Mouse (Mus musculus) cerebellum, postnatal 10 days (tissue): ENCODE data around the gene Prdx5.

Source experiments
- DNase-seq, 2 experiments: peaks; one replicate each; pipeline ENCODE4 v3.0.0; 2021; ENCODE audit warnings: mixed read lengths in 2 of 2

The Prdx5 gene

DNA sequence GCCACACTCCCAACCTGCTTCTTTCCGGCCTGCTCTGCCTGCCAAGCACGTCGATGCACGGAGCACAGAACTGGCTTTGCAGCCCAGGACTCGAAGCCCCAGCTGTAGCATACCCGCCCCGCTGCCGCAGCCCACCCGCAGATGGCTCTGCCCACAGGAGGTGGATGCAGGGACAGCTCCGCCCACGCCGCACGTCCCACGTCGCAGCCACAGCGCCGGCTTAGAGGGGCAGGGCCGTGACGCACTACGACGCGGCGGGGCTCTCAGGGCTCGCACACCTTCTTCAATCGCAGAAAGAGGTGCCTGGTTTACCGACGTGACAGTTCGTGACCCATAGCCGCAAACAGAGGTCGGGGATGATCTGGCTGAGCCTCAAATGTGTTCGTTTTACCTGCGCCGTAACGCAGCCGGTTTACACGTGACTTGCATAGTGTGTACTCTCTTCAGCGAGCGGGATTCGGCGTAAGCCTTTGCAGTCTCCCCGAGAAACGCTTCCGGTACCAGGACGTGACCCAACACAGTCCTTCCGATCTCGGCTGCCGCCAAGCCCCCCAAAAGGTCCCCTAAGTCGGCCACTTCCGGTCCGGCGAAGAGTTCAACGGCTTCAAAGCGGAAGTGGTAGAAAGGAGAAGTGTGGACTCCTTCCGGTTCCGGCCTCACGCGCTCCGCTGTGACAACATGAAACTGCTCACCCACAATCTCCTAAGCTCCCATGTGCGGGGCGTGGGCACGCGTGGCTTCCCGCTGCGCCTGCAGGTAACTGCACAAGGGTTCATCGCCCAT lies at the start of gene Prdx5, which contains the start of gene Trmt112:
Gene Prdx5 (minus strand): TSS at position 600 of the 783 bp plus-strand sequence.
Gene Trmt112 (plus strand): TSS at position 192 of the 783 bp plus-strand sequence.
- DNase-seq: peak; percentile 92 to 96

DNA sequence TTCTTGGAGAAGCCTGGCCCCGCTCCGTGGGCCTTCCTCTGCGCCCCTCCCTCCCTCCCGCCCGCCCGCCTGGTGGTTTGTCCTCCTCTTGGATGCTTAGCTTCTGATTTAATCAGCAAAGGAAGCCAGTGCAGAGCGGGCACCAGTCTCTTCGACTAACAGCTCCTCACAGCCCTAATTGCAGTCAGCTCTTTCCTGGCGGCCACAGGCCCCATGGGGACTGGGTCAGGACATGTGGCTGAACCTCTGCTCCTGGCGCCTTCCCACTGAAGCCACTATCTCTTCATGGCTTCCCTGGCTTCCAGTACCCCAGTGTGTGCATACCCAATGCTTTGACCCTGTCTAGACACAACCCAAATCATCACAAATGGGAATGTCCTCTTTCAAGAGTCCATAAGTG lies 46.6 kb upstream of the Prdx5 start:
- no peak for DNase-seq

DNA sequence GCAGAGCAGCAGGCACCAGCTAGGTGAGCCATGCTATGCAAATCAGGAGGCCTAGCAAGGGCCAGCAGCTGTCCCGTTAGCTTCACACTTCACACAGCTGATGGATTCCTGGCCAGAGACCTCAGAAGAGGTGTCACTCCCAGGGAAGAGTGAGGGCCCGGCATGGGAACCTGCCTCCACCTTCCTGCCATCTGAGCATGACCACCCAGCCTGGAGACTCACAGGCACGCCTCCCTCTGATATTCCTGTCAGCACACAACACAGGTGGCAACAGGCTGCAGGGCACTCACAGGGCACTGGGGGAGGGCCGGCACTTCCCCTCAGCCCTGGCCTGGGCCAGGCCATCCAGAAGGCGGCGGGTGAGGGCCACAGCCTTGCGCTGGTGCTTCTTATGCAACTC lies 45.5 kb upstream of the Prdx5 start:
- DNase-seq: no peak

DNA sequence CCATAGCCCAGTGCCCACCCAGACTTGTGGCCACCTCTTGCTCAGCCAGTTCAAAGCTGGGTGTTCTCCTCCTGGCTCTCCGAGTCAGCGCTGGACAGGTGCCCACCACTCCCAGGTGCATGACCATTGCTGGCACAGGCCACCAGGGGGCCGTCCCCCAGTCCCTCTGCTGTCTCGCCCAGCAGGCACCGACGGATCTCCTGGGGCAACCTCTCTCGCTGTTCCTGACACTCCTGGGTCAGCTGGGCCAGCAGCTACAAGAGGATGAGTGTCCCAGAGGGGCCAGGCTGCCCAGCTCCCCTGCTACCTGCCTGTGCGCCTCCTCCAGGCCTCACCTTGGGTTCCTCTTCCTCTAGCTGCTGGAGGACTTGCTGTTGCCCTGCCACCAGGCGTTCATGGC lies 44.1 kb upstream of the Prdx5 start:
- DNase-seq: peak; percentile 57 to 60

DNA sequence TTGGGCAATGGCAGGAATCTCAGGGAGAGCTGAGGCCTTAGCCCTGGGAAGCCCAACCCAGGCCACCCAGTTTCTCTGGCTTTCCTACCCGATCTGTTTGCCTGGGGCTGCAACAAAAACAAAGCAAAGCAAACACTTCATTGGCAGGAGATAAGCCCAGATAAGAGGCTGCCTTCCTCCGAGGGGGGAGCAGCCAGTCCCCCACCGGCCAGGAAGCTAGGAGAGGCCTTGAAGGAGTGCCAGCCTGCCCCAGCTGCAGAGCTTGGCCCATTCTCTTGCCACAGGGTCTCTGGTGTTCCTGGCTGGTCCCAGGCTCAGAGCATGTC lies 42.8 kb upstream of the Prdx5 start:
- DNase-seq: peak in 1 of 2 experiments; percentile 45

DNA sequence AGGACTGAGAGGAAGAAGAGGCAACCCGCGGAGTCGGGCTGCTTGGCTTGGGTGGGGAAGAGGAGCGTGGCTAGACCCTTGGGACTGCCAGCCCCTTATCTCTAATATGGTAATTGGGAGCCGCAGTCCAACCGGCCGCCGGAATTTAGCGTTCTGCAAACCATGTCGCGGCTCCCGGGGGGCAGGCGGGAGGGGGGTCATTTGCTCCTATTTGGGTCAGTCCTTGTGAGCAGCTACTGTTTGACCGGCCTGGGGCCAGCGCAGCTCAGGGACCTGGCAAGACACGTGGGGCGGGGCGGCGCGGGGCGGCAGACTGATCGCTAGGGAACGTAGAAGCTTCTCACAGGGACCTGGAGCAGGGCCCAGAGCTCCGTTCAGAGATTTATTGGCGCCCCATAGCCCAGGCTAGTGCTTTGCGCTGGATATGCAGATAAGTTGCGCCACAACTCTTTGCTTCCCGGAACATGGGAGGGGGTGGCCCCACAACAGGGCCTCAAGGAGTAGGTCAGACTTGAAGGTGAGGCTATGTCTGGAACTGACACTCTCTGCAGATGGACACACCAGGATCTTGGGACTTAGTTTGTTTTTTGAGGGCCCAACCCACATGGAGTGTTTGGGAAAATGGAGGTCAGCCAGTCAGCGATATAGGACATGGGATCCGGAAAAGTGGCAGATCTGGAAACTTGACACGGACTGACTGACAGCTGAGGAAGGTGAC lies 42.2 kb upstream of the Prdx5 start:
- peak; percentile 81 to 82 for DNase-seq

DNA sequence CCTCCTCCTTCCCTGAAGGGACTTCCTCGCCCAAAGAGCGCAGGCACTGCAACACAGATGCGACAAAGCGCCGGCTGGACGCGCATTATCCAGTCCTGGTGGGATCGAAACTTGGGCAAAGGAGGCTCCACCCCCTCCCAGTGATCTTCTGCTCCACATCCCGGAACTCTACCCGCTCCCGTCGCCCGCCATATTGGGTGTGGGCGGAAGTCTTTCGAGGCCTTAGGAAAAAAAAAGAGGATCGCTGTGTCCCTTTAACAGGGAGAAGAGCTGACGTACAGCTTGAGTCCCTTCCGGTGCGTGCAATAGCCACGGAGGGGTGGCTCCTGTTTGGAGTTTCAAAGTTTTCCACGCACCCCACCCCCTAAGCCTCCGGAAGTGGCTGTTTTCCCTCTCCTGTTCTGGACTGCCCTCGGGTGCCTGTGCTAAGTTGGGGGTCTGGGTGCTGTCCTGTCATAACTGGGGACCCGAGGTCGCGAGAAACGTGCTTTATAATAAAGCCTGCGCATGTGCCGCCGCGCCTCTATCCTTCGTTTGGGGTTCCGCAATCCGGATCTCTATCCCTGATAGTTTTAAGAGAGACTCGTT lies 41.6 kb upstream of the Prdx5 start:
- DNase-seq: peak; percentile 92 to 96

DNA sequence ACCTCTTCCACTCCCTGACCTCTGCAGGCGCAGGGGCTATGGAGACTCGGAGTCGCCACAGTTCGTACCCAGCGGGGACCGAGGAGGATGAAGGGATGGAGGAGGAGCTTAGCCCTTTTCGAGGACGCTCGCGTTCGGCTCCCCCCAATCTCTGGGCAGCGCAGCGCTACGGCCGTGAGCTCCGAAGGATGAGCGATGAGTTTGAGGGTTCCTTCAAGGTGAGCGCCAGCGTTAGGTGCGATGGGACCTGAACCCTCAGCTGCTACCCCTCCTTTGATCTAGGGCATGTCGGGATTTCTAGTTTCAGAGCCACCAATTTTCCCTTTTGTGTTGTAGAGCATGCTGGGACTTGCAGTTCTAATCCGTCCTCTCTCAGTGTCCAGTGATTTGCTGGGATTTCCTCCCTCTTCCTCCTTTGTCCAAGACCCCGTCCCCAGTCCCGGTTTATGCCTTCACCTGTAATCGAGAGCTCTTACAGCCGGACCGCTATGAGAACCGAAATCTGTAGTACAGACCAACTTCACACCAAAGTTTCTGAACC lies 40.8 kb upstream of the Prdx5 start:
- DNase-seq: peak; percentile 72 to 73

DNA sequence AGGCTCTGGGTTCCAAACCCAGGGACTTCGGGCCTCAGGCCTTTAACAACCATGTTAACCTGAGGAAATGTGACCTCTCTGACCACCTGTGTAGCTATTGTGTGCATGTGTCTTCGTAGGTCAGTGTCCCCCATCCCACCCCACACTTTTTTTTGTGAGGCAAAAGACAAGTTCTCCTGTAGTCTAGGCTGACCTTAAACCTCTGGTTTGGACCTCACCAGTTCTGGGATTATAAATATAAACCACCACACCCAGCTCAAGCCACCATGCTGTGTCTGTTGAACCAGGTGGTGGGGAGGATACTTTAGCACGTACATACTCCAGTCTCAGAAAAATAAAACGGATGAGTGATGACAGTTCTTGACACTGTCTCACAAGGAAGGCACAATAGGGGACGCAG lies 40.0 kb upstream of the Prdx5 start:
- no peak for DNase-seq

DNA sequence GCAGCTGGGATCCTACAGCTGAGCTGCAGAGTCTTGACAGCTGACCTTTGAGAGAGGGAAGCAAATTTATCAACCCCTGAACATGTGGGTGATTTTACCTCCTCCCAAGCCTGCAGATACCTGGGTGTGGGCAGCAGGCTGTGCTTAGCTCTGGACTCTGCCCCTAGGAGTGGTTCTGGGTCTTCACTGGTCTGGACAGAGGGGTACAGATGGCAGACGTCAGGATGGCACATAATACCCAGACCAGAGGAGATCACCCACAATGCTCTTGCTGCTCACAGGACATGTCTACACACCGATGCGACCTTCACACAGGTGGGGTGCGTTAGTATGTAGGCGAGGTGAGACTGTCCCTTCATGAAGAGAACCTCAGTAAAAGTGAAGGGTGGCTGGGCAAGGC lies 39.6 kb upstream of the Prdx5 start:
- no peak for DNase-seq

DNA sequence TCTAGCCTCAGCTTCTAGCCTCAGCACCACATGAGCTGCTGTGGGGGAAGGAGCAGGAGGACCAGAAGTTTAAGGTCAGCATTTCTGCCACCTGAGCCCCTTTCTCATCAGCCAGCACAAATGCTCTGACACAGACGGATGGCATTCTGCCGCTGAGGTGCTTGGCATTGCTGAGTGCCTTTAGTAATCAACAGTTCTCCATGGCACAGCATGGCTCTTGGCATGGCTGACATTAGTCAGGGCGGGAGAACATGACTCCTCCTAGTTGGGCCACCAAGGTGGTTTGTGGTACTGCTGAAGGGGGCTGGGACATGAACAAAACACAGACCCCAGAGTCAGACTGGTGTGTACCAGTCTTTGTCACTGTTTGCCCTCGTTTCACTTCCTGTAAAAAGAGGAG lies 38.3 kb upstream of the Prdx5 start:
- peak; percentile 91 to 94 for DNase-seq

DNA sequence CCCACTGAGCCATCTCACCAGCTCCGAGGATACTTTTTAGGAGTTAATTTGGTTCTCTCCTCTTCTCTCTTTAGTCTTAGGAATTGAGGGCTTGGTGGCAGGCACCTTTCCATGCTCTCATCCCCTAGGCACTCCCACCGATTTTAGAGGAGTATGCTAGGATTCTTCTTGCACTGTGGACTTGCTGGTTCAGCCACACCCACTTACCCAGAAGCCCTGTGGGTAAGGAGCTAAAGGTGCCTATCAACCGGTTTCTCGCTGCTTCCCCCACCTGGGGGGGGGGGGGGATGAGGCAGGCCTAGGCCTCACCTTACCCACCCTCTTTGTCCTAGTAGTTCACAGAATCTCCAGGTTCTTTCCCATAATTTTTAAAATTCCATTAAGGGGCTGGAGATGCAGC lies 37.8 kb upstream of the Prdx5 start:
- no peak for DNase-seq

DNA sequence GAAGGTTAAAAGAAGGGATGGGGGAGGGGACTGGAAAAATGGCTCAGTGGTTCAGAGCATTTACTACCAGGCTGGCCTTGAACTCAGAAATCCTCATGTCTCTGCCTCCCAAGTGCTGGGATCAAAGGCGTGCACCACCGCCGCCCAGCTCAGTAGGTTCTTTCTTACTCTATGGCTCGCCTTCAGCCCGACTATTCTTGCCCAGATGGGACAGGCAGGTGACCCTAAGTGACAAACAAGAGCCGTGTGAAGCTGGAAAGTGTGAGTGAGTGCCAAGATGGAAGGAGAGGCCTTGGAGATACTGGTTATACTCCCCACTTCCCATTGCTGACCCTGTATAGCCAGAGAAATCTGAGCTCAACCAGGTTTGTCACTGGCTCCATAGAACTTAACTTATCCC lies 33.8 kb upstream of the Prdx5 start:
- no peak for DNase-seq

DNA sequence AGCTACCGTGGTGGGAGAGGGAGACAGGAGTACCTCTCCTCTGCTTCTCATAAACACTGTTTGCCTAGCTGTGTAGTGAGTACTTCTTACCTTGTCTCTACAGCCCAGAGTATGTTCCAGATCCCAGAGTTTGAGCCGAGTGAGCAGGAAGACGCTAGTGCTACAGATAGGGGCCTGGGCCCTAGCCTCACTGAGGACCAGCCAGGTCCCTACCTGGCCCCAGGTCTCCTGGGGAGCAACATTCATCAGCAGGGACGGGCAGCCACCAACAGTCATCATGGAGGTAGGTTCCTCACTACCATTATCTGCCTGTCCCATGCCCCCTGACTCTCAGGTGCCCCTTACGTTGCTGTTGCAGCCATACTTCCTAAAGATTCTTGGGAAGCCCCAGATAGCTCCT lies 32.9 kb upstream of the Prdx5 start:
- no peak for DNase-seq

DNA sequence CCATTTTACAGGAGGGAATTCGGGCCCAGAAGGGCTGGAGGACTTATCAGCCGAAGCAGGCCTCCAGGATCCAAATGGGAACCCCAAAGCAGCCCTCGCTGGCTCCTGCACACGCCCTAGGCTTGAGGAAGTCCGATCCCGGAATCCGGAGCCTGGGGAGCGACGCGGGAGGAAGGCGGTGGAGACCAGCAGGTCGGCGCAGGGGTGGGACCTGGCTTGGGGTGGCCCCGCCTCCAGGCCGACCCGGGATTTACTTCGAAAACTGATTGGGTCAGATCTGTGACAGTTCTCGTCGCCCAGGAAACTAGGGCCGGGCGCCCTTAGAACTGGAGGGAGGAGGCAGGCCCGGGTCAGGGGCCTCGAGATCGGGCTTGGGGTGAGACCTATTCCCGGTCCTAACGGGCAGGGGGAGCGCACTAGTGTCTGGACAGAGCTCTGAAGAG lies 32.4 kb upstream of the Prdx5 start, which contains the start of gene Gpr137:
Gene Gpr137 (minus strand): TSS at position 232 of the 443 bp plus-strand sequence.
- DNase-seq: peak; percentile 93 to 95

DNA sequence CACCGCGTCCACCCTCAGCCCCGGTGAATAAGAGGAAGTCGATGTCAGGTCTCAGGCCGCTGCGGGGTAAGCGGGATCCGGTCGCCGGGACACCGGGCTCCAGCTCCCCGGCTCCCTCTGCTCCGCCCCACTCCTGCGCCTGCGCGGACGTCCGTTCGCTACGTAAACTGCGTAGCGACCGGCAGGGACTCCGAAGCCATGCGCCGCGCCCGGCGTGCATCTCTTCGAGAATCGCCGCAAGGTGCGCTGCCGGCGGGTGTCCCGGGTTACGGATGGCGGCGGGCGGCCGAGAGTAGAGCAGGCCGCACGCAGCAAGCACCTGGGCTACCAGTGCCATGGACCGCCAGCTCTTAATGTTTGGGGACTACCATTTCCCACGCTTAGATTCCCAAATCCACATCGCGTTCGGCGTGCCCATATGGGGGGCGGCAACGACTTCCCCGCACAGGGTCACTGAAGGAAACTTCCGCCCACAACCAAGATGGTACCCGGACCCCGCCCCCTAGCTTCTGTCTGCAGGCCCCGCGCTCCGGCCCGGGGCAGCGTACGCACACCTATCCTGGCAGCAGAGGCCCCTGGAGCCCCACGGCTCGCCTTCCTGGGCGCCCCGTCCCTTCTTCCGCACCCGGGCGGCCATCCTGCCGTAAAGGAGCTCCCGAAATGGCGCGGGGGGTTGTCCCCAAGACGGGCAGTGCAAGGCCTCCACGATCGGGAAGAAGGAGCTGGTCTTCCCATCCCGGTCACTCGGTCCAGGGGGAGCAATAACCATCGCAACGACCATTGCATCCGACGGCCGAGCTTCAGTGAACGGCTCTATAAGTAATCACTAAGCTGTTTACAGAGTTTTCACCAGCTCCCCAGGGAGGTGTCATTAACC lies 31.7 kb upstream of the Prdx5 start, which contains the start of gene Bad:
Gene Bad (plus strand): TSS at position 490 of the 877 bp plus-strand sequence.
- peak; percentile 97 to 98 for DNase-seq

DNA sequence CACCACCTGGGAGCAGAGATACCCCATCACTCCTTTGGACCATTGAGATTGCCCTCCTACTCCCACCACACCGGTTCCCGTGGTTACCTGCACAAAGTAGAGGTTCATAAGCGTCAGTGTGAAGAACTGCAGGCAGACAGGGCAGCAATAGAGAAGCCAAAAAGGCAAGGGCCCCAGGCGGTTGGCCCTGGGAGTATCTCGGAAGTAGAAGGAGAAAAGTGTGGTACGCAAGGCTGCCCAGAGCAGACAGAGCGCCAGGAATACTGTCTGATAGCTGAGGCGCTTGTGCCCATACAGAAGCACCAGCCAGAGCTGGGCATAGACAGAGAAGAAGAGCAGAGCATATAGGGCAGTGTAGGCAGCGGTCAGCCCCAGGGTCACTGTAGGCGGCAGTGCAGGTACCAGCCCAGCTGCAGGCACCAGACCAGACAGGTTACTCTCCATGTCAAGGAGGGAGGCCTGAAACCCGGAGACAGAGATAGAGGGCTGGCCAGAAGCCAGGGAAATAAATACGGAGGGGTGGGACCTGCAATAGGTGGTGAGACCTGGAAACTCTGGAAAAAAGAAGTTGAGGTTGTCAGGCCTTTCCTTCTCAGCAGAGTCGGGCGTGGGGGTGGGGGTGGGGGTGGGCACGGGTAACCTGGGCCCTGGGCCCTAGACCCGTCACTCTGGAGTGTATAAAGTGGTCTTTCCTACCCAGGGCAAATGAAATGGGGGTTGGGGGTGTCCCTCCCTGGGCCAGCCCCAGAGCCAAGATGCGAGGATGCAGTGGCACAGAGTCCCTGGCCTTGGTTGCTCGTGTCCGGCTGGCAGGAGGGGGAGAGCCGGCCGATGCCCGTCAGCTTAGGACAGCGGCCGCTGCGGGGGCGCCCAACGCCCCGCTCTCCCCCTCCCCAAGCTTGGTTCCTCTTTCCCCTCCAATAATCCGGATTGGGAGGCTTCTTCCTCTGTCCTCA lies 30.8 kb upstream of the Prdx5 start:
- peak; percentile 48 to 55 for DNase-seq

DNA sequence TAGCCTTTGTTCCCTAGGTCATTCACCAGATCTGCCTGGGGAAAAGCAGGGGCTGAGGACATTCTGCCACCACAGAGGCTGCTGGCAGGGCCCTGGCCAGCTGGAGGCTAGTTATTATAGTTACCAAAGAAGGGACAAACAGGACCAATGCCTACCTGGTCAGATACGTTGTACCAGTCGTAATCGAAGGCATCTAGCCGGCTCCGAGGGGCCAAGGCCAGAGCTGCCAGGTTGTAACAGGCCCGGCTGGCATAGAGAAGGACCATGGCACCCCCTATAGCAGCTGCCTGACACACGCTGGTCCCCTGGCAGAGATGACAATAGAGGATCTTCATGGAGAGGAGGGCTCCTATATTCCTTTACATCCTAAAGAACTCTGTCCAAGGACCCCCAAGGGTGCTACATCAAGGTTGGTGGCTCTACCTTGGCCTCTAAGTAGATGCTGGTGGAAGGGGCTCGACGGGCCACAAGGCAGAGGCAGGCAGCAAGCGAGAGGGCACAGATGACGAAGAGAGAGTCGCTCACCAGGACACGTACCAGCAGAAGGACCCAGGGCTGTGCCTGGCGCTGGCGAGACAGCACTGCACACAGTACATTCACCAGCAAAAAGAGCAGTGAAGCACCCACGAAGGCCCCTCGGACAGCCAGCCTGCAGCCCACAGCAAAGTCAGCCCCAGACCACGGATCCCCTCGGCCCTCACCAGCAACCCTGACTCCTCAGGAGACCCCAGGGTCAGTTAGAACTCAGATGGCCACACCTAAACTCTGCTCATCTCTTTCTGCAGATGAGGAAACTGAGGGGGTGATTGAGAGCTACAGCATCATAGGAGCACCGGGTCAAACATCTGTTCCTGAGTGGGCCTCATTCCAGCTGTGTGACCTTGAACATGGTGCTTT lies 29.4 kb upstream of the Prdx5 start:
- peak; percentile 39 to 49 for DNase-seq

DNA sequence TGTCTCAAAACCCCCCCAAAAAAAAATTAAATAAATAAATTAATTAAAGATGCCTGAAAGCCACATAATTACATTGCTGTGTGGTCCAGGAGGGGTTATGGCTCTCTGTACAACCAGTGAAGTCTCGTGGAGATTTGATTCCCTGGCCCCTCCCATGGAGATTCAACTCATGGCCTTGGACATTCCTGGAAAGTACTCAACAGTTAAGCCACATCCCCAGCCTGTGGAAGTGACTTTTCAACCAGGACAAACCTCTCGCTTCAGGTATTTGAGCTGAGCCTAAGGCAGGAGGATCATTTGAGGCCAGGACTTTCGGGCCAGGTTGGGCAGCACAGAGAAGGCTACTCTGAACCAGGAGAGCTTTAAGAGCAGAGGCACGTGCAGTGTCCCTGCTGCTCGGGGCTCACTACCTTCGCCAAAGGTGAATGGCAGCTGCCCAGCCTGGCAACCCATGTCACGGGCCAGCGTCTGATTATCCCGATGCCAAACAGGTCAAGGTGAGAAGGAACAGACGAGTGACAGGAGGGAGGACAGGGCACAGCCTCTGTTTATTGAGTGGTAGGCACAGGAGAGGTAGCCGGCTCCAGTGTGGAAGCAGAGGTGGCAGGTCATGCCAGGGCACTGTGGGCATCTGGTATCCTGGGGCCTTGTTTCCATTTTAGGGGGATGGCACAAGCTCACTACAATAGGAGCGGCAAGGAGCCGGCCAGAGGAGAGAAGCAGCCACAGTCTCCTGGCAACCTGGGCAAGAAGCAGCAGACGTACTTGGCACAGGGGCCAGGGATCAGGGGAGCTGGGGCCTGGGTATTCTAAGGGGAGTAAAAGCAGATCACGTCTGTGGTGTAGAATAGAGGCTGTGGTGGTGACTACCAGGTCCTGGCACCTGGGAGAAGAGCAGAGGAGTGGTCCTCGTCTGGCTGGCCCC lies 27.9 kb upstream of the Prdx5 start:
- peak; percentile 78 to 79 for DNase-seq
